ENCODE assay signal across 8 mouse cellular contexts in the genomic region with DNA sequence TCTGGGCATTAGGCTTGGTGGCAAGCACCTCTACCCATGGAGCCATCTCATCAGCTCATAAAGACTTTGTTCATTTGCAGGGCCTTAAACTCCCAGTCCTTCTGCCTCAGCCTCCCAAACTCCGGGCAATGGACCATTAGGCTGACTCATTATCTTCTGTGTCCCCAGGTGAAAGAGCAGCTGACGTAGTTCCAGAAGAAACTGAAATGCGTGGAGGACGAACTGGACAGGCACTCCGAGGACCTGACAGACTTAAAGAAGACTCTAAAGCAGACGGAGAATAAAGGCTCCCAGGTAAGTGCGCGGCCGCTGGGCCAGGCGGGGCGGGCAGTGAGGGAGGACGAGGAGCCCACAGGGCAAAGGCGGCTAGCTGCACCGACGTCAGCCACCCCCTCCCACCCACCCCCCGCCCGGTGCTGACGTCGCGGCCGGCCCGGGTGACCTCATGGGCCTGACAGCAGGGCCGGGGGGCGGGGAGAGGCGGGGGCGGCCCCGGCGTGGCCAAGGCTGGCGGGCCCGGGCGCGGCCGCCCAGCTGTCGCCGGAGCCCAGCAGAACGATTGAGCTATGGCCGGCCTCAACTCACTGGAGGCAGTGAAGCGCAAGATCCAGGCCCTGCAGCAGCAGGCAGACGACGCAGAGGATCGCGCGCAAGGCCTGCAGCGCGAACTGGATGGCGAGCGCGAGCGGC. TPM values are rescaled to one million over a fixed set of nuclear protein-coding genes. Genes with fewer than 3 reads are reported as not detected.
DNase-seq lines count a peak whose midpoint lies in the region; ATAC-seq and TF ChIP-seq lines count a peak whose summit lies in the region.

Tpm4 (plus strand) TSS at position 220 of the 690 bp plus-strand sequence.

- peak; percentile 18 to 25 for DNase-seq in left cerebral cortex, adult 18-20 months (ENCODE audit: low spot score in 2 of 2)
- no peak for DNase-seq in left cerebral cortex, adult 11 months (ENCODE audit: low spot score)
- DNase-seq in heart, adult 8-10 months (ENCODE audit: low spot score), result peak; percentile 61
- peak; percentile 81 for DNase-seq in kidney, adult 2 months
- DNase-seq in limb, embryonic 14.5 days (ENCODE audit: low spot score), result peak; percentile 60
- DNase-seq in midbrain, embryonic 14.5 days, result peak; percentile 82
- DNase-seq in spleen, adult 2 months (ENCODE audit: low read depth in 1 of 2, low spot score in 2 of 2), result peak; percentile 50 to 72

- ATAC-seq in embryonic facial prominence, embryonic 12.5 days (ENCODE audit: insufficient number of reproducible peaks, insufficient read depth, low FRiP score, low TSS enrichment), result peak; percentile 73
- ATAC-seq in limb, embryonic 14.5 days (ENCODE audit: low FRiP score, low read depth), result peak; percentile 85
- ATAC-seq in midbrain, embryonic 14.5 days (ENCODE audit: low FRiP score, low TSS enrichment), result peak; percentile 84

- peak within 1 kb of the TSS; percentile 83 for H3K4me3 ChIP-seq in embryonic facial prominence, embryonic 12.5 days
- H3K4me3 ChIP-seq in kidney, adult 2 months (ENCODE audit: insufficient read depth, low read depth, low read length), result peak within 1 kb of the TSS; percentile 93
- H3K4me3 ChIP-seq in limb, embryonic 14.5 days (replicated peaks; ENCODE audit: low read length), result peak within 1 kb of the TSS; percentile 91
- peak within 1 kb of the TSS; percentile 77 for H3K4me3 ChIP-seq in midbrain, embryonic 14.5 days (replicated peaks; ENCODE audit: low read depth, low read length)
- H3K4me3 ChIP-seq in spleen, adult 2 months (ENCODE audit: extremely low read depth, insufficient read depth, insufficient read length), result peak within 1 kb of the TSS; percentile 97

- peak within 1 kb of the TSS; percentile 77 for H3K4me2 ChIP-seq in embryonic facial prominence, embryonic 12.5 days (replicated peaks)
- peak within 1 kb of the TSS; percentile 70 for H3K4me2 ChIP-seq in limb, embryonic 14.5 days (replicated peaks; ENCODE audit: low read depth, low read length, severe bottlenecking)
- peak within 1 kb of the TSS; percentile 94 for H3K4me2 ChIP-seq in midbrain, embryonic 14.5 days (ENCODE audit: low read length)

- peak within 1 kb of the TSS; percentile 93 for H3K9ac ChIP-seq in embryonic facial prominence, embryonic 12.5 days
- peak within 1 kb of the TSS; percentile 98 for H3K9ac ChIP-seq in limb, embryonic 14.5 days (ENCODE audit: low read depth, low read length, severe bottlenecking)
- peak within 1 kb of the TSS; percentile 80 for H3K9ac ChIP-seq in midbrain, embryonic 14.5 days (replicated peaks; ENCODE audit: low read length)

- H3K27me3 ChIP-seq in embryonic facial prominence, embryonic 12.5 days, result no peaks in the 10 kb centered on the region
- no peaks in the 10 kb centered on the region for H3K27me3 ChIP-seq in kidney, adult 2 months (replicated peaks; ENCODE audit: control insufficient read depth, insufficient read depth, low read length)
- H3K27me3 ChIP-seq in limb, embryonic 14.5 days (ENCODE audit: control insufficient read depth, insufficient read depth, low read length), result no peaks in the 10 kb centered on the region
- no peaks in the 10 kb centered on the region for H3K27me3 ChIP-seq in midbrain, embryonic 14.5 days (ENCODE audit: control insufficient read depth, insufficient read depth, low read length)
- no peaks in the 10 kb centered on the region for H3K27me3 ChIP-seq in spleen, adult 2 months (ENCODE audit: control insufficient read depth, insufficient read depth, low read length)

- TF ChIP-seq POLR2A in kidney, adult 2 months (IDR thresholded peaks at IDR 0.05; ENCODE audit: low read depth, low read length), result peak; percentile 24
- TF ChIP-seq POLR2A in limb, embryonic 14.5 days (IDR thresholded peaks at IDR 0.05; ENCODE audit: borderline replicate concordance, extremely low read depth, insufficient read depth, insufficient read length), result peak; percentile 79; the same call in 1 of the 2 replicates
- peak; percentile 79 for TF ChIP-seq POLR2A in spleen, adult 2 months (IDR thresholded peaks at IDR 0.05; ENCODE audit: low read depth, low read length)

- peak within 1 kb of the TSS; percentile 100 for H3K27ac ChIP-seq in embryonic facial prominence, embryonic 12.5 days
- H3K27ac ChIP-seq in kidney, adult 2 months (ENCODE audit: insufficient read depth, low read depth, low read length), result peak within 1 kb of the TSS; percentile 87
- H3K27ac ChIP-seq in limb, embryonic 14.5 days (replicated peaks; ENCODE audit: low read depth, low read length), result peak within 1 kb of the TSS; percentile 99
- H3K27ac ChIP-seq in midbrain, embryonic 14.5 days (replicated peaks; ENCODE audit: low read depth, low read length), result peak within 1 kb of the TSS; percentile 86
- H3K27ac ChIP-seq in spleen, adult 2 months (ENCODE audit: insufficient read depth, low read length), result peak within 1 kb of the TSS; percentile 99

- H3K9me3 ChIP-seq in embryonic facial prominence, embryonic 12.5 days, result no peaks in the 10 kb centered on the region
- H3K9me3 ChIP-seq in limb, embryonic 14.5 days (ENCODE audit: control insufficient read depth, low read length), result no peaks in the 10 kb centered on the region
- H3K9me3 ChIP-seq in midbrain, embryonic 14.5 days (ENCODE audit: control insufficient read depth, low read length), result no peaks in the 10 kb centered on the region

- H3K36me3 ChIP-seq in embryonic facial prominence, embryonic 12.5 days, result peaks cover 20% of the 10 kb centered on the region
- H3K36me3 ChIP-seq in kidney, adult 2 months (ENCODE audit: control insufficient read depth, insufficient read depth, low read length), result no peaks in the 10 kb centered on the region
- H3K36me3 ChIP-seq in limb, embryonic 14.5 days (ENCODE audit: control insufficient read depth, insufficient read depth, low read length), result peaks cover 19% of the 10 kb centered on the region
- peaks cover 15% of the 10 kb centered on the region for H3K36me3 ChIP-seq in midbrain, embryonic 14.5 days (ENCODE audit: control insufficient read depth, insufficient read depth, low read length)
- H3K36me3 ChIP-seq in spleen, adult 2 months (ENCODE audit: control insufficient read depth, insufficient read depth, low read length), result peaks cover 12% of the 10 kb centered on the region

- H3K4me1 ChIP-seq in embryonic facial prominence, embryonic 12.5 days, result peaks cover 11% of the 10 kb centered on the region; the same call in 1 of the 2 replicates
- no peaks in the 10 kb centered on the region; the same call in 1 of the 2 replicates for H3K4me1 ChIP-seq in kidney, adult 2 months (ENCODE audit: control insufficient read depth, insufficient read depth, low read length)
- peaks cover 8% of the 10 kb centered on the region for H3K4me1 ChIP-seq in limb, embryonic 14.5 days (ENCODE audit: control insufficient read depth, insufficient read depth, low read length)
- peaks cover 16% of the 10 kb centered on the region; the same call in 1 of the 2 replicates for H3K4me1 ChIP-seq in midbrain, embryonic 14.5 days (ENCODE audit: control insufficient read depth, insufficient read depth, low read length)
- peaks cover 21% of the 10 kb centered on the region; the same call in 1 of the 2 replicates for H3K4me1 ChIP-seq in spleen, adult 2 months (ENCODE audit: control insufficient read depth, insufficient read depth, insufficient read length)

- WGBS in embryonic facial prominence, embryonic 12.5 days, result 2% methylated on average over 33 of the region's 49 CpGs
- under 1% methylated on average over 47 of the region's 49 CpGs for WGBS in kidney, adult 2 months
- 1% methylated on average over 21 of the region's 49 CpGs for WGBS in limb, embryonic 14.5 days
- 2% methylated on average over 49 of the region's 49 CpGs for WGBS in midbrain, embryonic 14.5 days
- WGBS in spleen, adult 2 months, result 4% methylated on average over 47 of the region's 49 CpGs

- TF ChIP-seq CTCF in kidney, adult 2 months (conservative IDR thresholded peaks at IDR 0.05; ENCODE audit: insufficient read depth, insufficient read length, low read depth, low read length), result no peak
- no peak for TF ChIP-seq CTCF in spleen, adult 2 months (IDR thresholded peaks at IDR 0.05; ENCODE audit: extremely low read depth, insufficient read depth, insufficient read length, insufficient replicate concordance)

RNA-seq across cellular contexts. Expression of gene Tpm4, which starts in this region (rescaled TPM):
- total RNA-seq in left cerebral cortex, adult 18-20 months (2021), result 10 to 100 TPM; 22.7 to 31.6 TPM
- 627 and 659 TPM in 2 replicates for polyA plus RNA-seq in embryonic facial prominence, embryonic 12.5 days (2016; fragmentation: Nextera tagmentation; extraction: Ambion mirVana)
- total RNA-seq in heart, adult 8-10 months (2022), result 100 to 1,000 TPM in 1 of 4 experiments, 10 to 100 TPM in 3; 58.6 to 106 (median 81.9) TPM
- polyA plus RNA-seq in kidney, adult 2 months (2012; rRNA removed), result 43.9 and 55.7 TPM in 2 replicates
- polyA plus RNA-seq in limb, embryonic 14.5 days (2012; rRNA removed), result 311 and 395 TPM in 2 replicates
- 579 and 584 TPM in 2 replicates for polyA plus RNA-seq in limb, embryonic 14.5 days (2014; fragmentation: Nextera tagmentation; extraction: Ambion mirVana)
- 123 and 197 TPM in 2 replicates for polyA plus RNA-seq in midbrain, embryonic 14.5 days (2014; fragmentation: Nextera tagmentation; extraction: Ambion mirVana)
- 62.3 and 73.9 TPM in 2 replicates for polyA plus RNA-seq in spleen, adult 2 months (2012; rRNA removed)

Comparison
In these comparisons a context has a peak if more than half of its experiments do, and no peak if none do; other contexts are left out.
1. POLR2A ChIP-seq: peak in every context shown above with its lines; median percentile 79 in limb, embryonic 14.5 days; 79 in spleen, adult 2 months; 24 in kidney, adult 2 months.